Mouse (Mus musculus): ENCODE results near the gene Syne1. TPM values are rescaled to one million over a fixed set of nuclear protein-coding genes. Genes with fewer than 3 reads are reported as not detected.

The Syne1 gene
- polyA plus RNA-seq, 1 experiment from 2014 or later: 5.2 TPM

DNA sequence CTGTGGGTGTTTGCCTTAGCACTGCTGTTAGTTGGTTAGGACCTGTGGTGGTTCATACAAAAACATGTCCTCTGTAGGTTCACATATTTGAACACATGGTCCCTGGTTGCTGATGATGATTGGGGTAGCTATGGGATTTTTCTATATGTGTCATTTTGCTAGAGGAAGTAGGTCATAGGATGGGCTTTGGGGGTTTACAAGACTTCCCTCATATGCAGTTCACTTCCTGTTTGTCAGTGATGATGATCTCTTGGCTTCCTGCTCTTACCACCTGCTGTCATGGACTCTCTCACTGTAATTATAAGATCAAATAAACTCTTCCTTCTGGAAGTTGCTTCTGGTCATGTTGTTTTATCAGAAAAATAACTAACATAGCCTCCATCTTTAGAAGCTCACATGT is 7.5 kb upstream of the Syne1 start:
- Histone ChIP-seq H3K4me3 (no peak overlapping the region), H3K36me3 (no peaks in the 10 kb centered on the region), H3K27me3 (no peaks in the 10 kb centered on the region), H3K9me3 (no peaks in the 10 kb centered on the region), H3K27ac (replicated peaks) (no peak overlapping the region), H3K4me1 (no peaks in the 10 kb centered on the region), H3K9ac (replicated peaks) (no peak overlapping the region), H3K4me2 (replicated peaks) (no peak overlapping the region)
- no peak for ATAC-seq (replicated peaks)

DNA sequence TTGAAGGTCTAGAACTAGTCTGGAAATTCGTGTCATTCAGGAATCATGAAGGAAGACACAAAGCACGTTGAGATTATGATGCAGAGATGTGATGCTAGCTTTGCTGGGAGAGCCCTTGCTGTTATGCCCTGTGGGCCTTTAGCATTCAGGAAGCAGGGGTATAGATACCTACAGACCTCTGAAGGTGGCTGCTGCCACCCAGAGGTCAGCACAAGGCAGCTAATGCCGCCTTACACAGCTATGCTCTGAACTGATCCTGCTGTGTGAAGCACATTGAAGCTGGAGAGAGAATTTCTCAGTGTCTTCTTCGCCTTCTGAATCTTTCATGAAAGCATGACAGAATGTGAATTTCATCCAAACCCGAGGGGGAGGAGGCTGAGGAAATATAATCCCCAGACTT is 3.7 kb upstream of the Syne1 start:
- Histone ChIP-seq H3K36me3 (no peaks in the 10 kb centered on the region), H3K9me3 (no peaks in the 10 kb centered on the region), H3K27ac (replicated peaks) (no peak overlapping the region), H3K4me3 (no peak overlapping the region), H3K9ac (replicated peaks) (no peak overlapping the region), H3K4me2 (replicated peaks) (no peak overlapping the region), H3K27me3 (no peaks in the 10 kb centered on the region), H3K4me1 (peaks cover 7% of the 10 kb centered on the region)
- WGBS: 22% methylated on average over 5 of the region's 5 CpGs
- 0 out of 2 replicates have a peak, but pooled peaks have one; percentile 46 for ATAC-seq (replicated peaks)

DNA sequence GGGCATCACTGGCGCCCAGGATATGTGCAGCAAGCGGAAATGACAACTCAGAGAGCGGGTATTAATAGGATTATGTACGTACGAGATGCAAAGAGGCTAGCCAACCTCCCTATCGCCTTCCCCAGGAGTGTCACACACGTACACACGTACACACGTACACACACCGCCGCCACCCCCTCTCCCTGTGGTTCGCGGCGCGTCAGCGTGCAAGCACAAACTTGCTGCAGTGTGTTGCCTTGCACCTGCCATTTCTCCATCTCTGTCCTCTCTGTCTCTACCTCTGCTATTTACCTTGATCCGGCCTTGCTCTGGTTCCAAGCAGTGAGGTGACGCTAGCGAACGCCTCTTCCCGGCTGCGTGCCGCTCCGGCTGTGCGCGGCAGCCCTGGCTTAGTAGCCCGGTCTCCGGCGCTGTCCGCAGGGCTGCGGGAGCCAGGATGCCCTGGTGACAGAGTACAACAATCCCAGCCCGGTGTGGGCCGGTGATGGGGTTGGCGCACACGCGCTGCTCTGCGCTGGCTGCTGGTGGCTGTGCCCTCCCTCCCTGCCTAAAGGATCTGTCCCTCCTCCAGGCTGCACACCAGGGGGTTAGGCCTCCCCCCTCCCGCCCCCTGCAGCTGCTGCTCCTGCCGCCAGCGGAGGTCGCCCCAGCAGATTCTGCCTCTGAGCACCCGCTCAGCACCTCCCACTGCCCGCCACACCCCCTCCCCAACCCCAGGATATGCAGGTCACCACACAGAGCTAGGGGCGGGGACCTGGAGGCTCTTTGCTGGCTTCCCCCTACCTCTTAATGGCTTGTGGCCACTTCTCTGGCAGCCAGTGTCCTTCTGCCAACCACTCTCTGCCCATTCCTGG is 887 bp downstream of the Syne1 start:
- Histone ChIP-seq H3K4me1 (peaks cover 9% of the 10 kb centered on the region), H3K36me3 (no peaks in the 10 kb centered on the region), H3K27me3 (peaks cover 4% of the 10 kb centered on the region; the same call in 1 of the 2 replicates), H3K4me3 (peak overlapping the region; percentile 49), H3K27ac (replicated peaks) (peak overlapping the region; percentile 55), H3K9ac (replicated peaks) (peak overlapping the region; percentile 59), H3K4me2 (replicated peaks) (peak overlapping the region; percentile 88), H3K9me3 (no peaks in the 10 kb centered on the region)
- ATAC-seq (replicated peaks): peak; percentile 93
- WGBS: under 1% methylated on average over 43 of the region's 44 CpGs

DNA sequence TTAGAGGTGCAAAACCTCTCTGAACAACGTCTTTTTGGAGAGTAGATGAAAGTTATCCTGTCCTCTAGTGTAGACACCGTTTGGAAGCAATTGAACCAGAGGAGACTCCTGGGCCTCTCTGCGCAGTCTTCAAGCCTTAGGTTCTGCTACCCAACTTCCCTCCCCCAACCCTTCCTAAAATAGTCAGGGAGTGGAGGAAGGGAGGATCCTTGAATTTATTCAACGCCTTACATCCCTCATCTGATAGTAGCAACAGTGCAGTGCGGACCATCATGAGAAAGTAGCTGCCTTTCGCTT is 1.5 kb downstream of the Syne1 start:
- no peaks in the 10 kb centered on the region for H3K36me3 ChIP-seq
- peak overlapping the region; percentile 59 for H3K9ac ChIP-seq (replicated peaks)
- H3K4me1 ChIP-seq: peaks cover 9% of the 10 kb centered on the region
- no peak; the same call in none of the 2 replicates for ATAC-seq (replicated peaks)
- H3K4me3 ChIP-seq: peak overlapping the region; percentile 49
- H3K27me3 ChIP-seq: peaks cover 4% of the 10 kb centered on the region; the same call in 1 of the 2 replicates
- peak overlapping the region; percentile 88 for H3K4me2 ChIP-seq (replicated peaks)
- no peaks in the 10 kb centered on the region for H3K9me3 ChIP-seq
- 6% methylated on average over 6 of the region's 6 CpGs for WGBS
- H3K27ac ChIP-seq (replicated peaks): no peak overlapping the region

DNA sequence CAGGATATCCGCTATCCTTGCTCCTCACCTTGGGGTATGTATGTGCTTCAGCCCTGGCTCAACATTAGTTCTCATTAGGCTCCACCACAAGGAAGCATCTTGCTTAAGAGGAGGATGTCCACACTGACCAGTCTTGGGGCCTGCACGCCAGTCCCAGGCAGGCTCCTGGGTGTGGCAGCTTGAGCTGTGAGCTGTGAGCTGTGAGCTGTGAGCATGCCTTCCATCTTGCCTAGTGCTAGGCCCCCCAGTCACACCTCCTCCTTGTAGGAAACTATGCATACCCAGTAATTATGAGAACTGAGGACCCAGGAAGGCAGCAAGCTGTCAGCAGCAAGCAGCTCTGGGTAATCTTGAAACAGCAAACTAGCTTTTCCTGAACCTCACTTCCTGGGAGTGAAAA is 2.6 kb downstream of the Syne1 start:
- Histone ChIP-seq H3K4me2 (replicated peaks) (no peak overlapping the region), H3K27me3 (peaks cover 4% of the 10 kb centered on the region; the same call in 1 of the 2 replicates), H3K36me3 (no peaks in the 10 kb centered on the region), H3K9me3 (no peaks in the 10 kb centered on the region), H3K27ac (replicated peaks) (no peak overlapping the region), H3K4me3 (no peak overlapping the region), H3K9ac (replicated peaks) (no peak overlapping the region), H3K4me1 (peaks cover 9% of the 10 kb centered on the region)
- WGBS: 85% methylated on average over 2 of the region's 2 CpGs
- no peak for ATAC-seq (replicated peaks)

DNA sequence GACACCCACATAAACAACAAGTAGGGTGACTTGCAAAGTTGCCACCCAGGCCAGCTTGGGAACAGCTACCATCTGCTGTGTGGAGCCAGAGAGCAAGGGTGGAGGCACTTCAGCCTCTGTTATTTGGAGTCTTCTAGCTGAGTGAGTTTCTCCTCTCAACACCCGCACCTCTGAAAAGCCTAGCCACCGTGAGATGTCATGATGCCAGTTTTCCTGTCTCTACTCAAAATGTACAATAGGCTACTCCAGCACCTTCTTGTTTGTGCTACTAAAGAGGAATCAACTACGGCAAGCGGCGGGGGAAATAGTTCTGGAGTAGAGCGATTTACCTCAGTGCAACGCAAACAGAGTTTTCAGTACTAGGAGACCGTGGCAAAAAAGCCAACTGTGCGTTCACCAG is 3.5 kb downstream of the Syne1 start:
- Histone ChIP-seq H3K9ac (replicated peaks) (no peak overlapping the region), H3K9me3 (no peaks in the 10 kb centered on the region), H3K36me3 (no peaks in the 10 kb centered on the region), H3K4me3 (no peak overlapping the region), H3K4me1 (peaks cover 9% of the 10 kb centered on the region), H3K27me3 (peaks cover 4% of the 10 kb centered on the region; the same call in 1 of the 2 replicates), H3K4me2 (replicated peaks) (no peak overlapping the region), H3K27ac (replicated peaks) (no peak overlapping the region)
- WGBS: 92% methylated on average over 9 of the region's 9 CpGs
- no peak for ATAC-seq (replicated peaks)

DNA sequence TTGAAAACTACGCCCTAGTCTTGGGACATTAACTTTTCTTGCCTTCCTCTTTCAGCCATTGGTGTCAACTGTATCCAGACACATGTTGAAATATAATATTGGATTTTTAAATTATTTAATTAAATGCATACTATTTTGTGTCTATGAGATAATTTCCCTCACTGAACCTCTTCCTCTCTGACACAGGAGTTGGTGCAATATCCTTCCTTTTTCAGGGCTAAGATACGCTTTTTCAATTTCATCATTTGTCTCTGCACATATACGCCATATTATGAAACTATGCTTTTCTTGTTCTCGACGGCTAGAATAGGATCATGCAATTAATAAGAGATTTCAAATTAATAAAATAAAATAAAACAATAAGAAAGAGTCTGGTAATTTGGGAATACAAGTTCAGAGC is 4.9 kb downstream of the Syne1 start:
- H3K4me2 ChIP-seq (replicated peaks): no peak overlapping the region
- H3K4me1 ChIP-seq: peaks cover 9% of the 10 kb centered on the region
- ATAC-seq (replicated peaks): no peak
- H3K4me3 ChIP-seq: no peak overlapping the region
- no peaks in the 10 kb centered on the region for H3K9me3 ChIP-seq
- no peak overlapping the region for H3K9ac ChIP-seq (replicated peaks)
- 94% methylated on average over 5 of the region's 5 CpGs for WGBS
- no peaks in the 10 kb centered on the region for H3K36me3 ChIP-seq
- no peak overlapping the region for H3K27ac ChIP-seq (replicated peaks)
- peaks cover 4% of the 10 kb centered on the region; the same call in 1 of the 2 replicates for H3K27me3 ChIP-seq

DNA sequence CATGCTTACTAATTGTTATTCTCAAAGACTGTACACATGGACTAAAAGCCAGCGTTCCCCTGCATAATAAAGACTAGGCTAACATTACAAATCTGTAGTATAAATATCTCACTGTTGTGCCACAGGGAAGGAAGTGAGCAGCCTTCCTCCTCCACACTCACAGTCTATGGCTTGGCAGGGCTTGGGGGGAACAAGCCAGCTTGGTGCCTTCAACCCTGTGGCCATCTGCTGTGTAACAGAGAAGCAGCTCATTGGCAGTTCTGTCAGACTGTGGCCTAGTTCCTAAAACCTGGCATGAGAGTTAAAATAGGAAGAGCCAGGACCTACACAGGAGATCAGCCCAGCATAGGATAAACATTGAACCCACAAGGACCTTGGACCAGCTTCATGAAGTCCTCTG is 23.0 kb downstream of the Syne1 start:
- 0 out of 2 replicates have a peak, but pooled peaks cover 3% of the 10 kb centered on the region for H3K4me1 ChIP-seq
- H3K9me3 ChIP-seq: no peaks in the 10 kb centered on the region
- H3K9ac ChIP-seq (replicated peaks): no peak overlapping the region
- no peaks in the 10 kb centered on the region for H3K36me3 ChIP-seq
- H3K27me3 ChIP-seq: no peaks in the 10 kb centered on the region
- H3K4me2 ChIP-seq (replicated peaks): no peak overlapping the region
- 89% methylated on average over 1 of the region's 1 CpGs for WGBS
- H3K4me3 ChIP-seq: no peak overlapping the region
- no peak overlapping the region for H3K27ac ChIP-seq (replicated peaks)
- ATAC-seq (replicated peaks): no peak

DNA sequence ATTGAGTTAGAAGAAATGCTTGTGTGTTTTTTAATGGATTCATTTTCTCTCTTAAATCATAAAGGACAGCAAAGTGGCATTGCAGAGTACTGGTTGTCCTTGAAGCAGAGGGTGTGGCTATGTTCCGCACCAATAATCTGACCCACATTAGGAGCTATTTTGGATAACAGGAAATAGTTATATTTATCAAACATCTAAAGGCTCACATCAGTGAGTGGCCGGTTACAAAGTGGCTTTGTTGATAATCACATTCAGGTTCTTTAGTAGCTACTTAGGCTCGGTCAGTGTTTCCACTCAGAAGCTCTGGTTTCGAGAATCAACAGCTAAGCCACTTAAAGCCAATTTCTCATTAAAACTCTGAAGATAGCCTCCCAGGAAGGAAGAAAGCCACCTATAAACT is 23.6 kb downstream of the Syne1 start:
- Histone ChIP-seq H3K27me3 (no peaks in the 10 kb centered on the region), H3K4me1 (0 out of 2 replicates have a peak, but pooled peaks cover 3% of the 10 kb centered on the region), H3K9me3 (no peaks in the 10 kb centered on the region), H3K4me3 (no peak overlapping the region), H3K4me2 (replicated peaks) (no peak overlapping the region), H3K9ac (replicated peaks) (no peak overlapping the region), H3K27ac (replicated peaks) (no peak overlapping the region), H3K36me3 (no peaks in the 10 kb centered on the region)
- WGBS: 80% methylated on average over 4 of the region's 4 CpGs
- ATAC-seq (replicated peaks): no peak

DNA sequence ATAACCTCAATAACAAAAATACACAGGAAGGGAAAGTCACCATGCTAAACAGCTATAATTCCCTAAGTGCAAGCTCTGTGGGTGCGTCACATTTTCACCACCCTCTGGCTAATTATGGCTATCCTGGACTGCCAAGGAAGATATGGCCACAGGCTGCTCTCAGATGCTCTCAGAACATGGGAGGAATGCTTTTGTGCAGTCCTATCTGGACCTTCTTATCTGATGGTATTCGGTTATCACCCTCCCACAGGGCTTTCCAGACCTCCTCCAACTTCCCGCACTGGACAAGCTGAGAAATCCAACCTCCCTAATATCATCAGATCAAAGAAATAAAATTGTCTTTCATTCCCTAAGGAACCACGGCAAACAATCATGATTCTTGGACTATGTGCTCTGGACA is 28.4 kb downstream of the Syne1 start:
- Histone ChIP-seq H3K4me2 (replicated peaks) (no peak overlapping the region), H3K9me3 (no peaks in the 10 kb centered on the region), H3K27ac (replicated peaks) (no peak overlapping the region), H3K27me3 (no peaks in the 10 kb centered on the region), H3K4me3 (no peak overlapping the region), H3K36me3 (no peaks in the 10 kb centered on the region), H3K4me1 (no peaks in the 10 kb centered on the region), H3K9ac (replicated peaks) (no peak overlapping the region)
- 89% methylated on average over 4 of the region's 4 CpGs for WGBS
- no peak for ATAC-seq (replicated peaks)

DNA sequence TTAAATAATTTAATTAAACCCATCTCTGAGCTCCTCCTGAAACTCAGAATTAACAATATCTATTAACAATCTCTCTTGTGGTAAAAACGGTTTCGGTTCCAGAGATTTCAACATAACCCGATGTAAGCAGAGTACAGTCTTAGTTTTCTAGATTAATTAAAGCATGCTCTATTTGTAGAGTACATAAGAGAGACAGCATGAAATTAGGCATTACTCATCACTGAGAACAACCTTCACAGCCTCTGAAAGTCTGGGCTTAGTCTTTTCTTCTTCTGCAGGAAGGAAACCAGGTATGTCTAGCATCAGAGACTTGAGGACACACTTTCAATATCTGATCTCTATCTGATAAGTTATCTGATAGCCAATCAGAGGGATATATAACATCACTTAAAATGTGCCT is 29.0 kb downstream of the Syne1 start:
- no peaks in the 10 kb centered on the region for H3K9me3 ChIP-seq
- 97% methylated on average over 3 of the region's 3 CpGs for WGBS
- H3K4me3 ChIP-seq: no peak overlapping the region
- no peak overlapping the region for H3K27ac ChIP-seq (replicated peaks)
- H3K4me2 ChIP-seq (replicated peaks): no peak overlapping the region
- H3K27me3 ChIP-seq: no peaks in the 10 kb centered on the region
- H3K9ac ChIP-seq (replicated peaks): no peak overlapping the region
- ATAC-seq (replicated peaks): no peak
- H3K4me1 ChIP-seq: no peaks in the 10 kb centered on the region
- no peaks in the 10 kb centered on the region for H3K36me3 ChIP-seq

DNA sequence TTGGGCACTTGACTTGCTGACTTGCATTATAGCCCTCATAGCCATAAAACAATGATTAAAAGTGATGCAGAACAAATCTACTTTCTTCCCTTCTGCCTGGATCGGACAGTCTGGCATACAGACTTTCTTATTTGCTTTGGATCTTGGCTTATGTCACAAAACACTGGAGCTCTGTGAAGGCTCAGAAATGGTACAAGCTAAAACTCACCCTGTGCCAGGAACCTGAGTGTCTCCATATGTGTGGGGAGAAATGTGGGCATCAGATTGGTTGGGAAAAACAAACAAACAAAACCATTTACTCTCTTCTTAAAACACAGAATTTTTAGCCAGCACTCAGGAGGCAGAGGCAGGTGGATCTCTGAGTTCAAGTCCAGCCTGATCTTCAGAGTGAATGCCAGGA is 30.6 kb downstream of the Syne1 start:
- no peak for ATAC-seq (replicated peaks)
- Histone ChIP-seq H3K9me3 (no peaks in the 10 kb centered on the region), H3K4me2 (replicated peaks) (no peak overlapping the region), H3K27ac (replicated peaks) (no peak overlapping the region), H3K4me1 (no peaks in the 10 kb centered on the region), H3K36me3 (no peaks in the 10 kb centered on the region), H3K4me3 (no peak overlapping the region), H3K9ac (replicated peaks) (no peak overlapping the region), H3K27me3 (no peaks in the 10 kb centered on the region)
- WGBS: 80% methylated on average over 1 of the region's 1 CpGs

DNA sequence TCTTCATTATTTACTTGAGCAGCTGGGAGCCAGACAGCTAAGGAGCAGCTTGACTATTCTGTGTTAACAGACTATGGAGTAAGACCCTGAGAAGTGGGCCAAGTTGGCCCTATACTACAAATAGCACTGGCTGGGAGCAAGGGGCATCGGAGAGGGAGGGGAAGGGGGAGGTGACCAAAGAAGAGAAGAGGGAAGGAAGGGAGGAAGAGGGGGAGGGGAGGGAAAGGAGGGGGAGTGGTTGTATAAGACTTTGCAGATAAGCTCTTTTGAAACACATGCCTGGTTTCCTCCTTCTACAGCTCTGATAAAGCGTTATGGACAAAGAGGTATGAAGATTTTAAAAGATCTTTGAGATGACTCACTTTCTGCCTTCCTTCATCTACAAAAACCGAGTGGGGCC is 36.0 kb downstream of the Syne1 start:
- Histone ChIP-seq H3K9ac (replicated peaks) (no peak overlapping the region), H3K36me3 (no peaks in the 10 kb centered on the region), H3K27ac (replicated peaks) (no peak overlapping the region), H3K4me3 (no peak overlapping the region), H3K4me2 (replicated peaks) (no peak overlapping the region), H3K9me3 (no peaks in the 10 kb centered on the region), H3K4me1 (no peaks in the 10 kb centered on the region), H3K27me3 (no peaks in the 10 kb centered on the region)
- ATAC-seq (replicated peaks): no peak
- WGBS: 9% methylated on average over 3 of the region's 3 CpGs
